Mouse (Mus musculus): ENCODE measurements at regions not wholly inside any gene's neighbourhood (a gene's known extent, or its start where the extent isn't known, plus 50 kb on each side); places are given as distances from the start of the nearest gene placed in this dataset.
A peak's percentile ranks its signal among the peaks of the same experiment; 100 is the strongest.

- no peaks in the 10 kb centered on the region for H3K79me2 ChIP-seq (replicated peaks; ENCODE audit: control insufficient read depth, insufficient read depth, low read length)
- DNase-seq: no peak
- no peaks in the 10 kb centered on the region for H3K36me3 ChIP-seq (ENCODE audit: control insufficient read depth, insufficient read depth, low read length)
- no peak overlapping the region for H3K9ac ChIP-seq (ENCODE audit: low read depth, low read length)
- WGBS: 62% methylated on average over 7 of the region's 7 CpGs
- no peaks in the 10 kb centered on the region for H3K27me3 ChIP-seq (ENCODE audit: control insufficient read depth, insufficient read depth, low read length)
- H3K27ac ChIP-seq: no peak overlapping the region
- no peak overlapping the region for H3K4me3 ChIP-seq
- no peak for TF ChIP-seq EP300 (IDR thresholded peaks at IDR 0.05; ENCODE audit: insufficient read depth, low read depth, low read length)
- no peak for TF ChIP-seq CTCF (IDR thresholded peaks at IDR 0.05)
- no peak for TF ChIP-seq POLR2A (IDR thresholded peaks at IDR 0.05; ENCODE audit: insufficient read depth, low read depth, low read length)
- no peaks in the 10 kb centered on the region for H3K4me1 ChIP-seq (ENCODE audit: control insufficient read depth, insufficient read depth, low read length)
- intact Hi-C loops (cut with DNase I): loop anchor here (5.0 kb wide), 1 partner anchor 41 kb away; no protein-coding TSS in a partner anchor
Observed at GRCm38 (mm10) chr1:155483693-155484092, 66.5 kb upstream of the Xpr1 start.

- no peak for TF ChIP-seq CTCF (IDR thresholded peaks at IDR 0.05)
- TF ChIP-seq POLR2A (IDR thresholded peaks at IDR 0.05; ENCODE audit: insufficient read depth, low read depth, low read length): no peak
- TF ChIP-seq EP300 (IDR thresholded peaks at IDR 0.05; ENCODE audit: insufficient read depth, low read depth, low read length): no peak
- Histone ChIP-seq H3K27ac (no peak overlapping the region), H3K4me1 (ENCODE audit: control insufficient read depth, insufficient read depth, low read length) (peaks cover 2% of the 10 kb centered on the region), H3K27me3 (ENCODE audit: control insufficient read depth, insufficient read depth, low read length) (no peaks in the 10 kb centered on the region), H3K4me3 (no peak overlapping the region), H3K79me2 (replicated peaks; ENCODE audit: control insufficient read depth, insufficient read depth, low read length) (no peaks in the 10 kb centered on the region), H3K9ac (ENCODE audit: low read depth, low read length) (no peak overlapping the region), H3K36me3 (ENCODE audit: control insufficient read depth, insufficient read depth, low read length) (no peaks in the 10 kb centered on the region)
- intact Hi-C loops (cut with DNase I): no loop called here
- no peak for DNase-seq
- WGBS: 85% methylated on average over 6 of the region's 6 CpGs
Observed at GRCm38 (mm10) chr1:155487796-155488195, 70.1 kb upstream of the Acbd6 start.

- Histone ChIP-seq H3K4me3 (no peak overlapping the region), H3K79me2 (replicated peaks; ENCODE audit: control insufficient read depth, insufficient read depth, low read length) (no peaks in the 10 kb centered on the region), H3K27ac (peak overlapping the region; percentile 54), H3K9ac (ENCODE audit: low read depth, low read length) (no peak overlapping the region), H3K4me1 (ENCODE audit: control insufficient read depth, insufficient read depth, low read length) (peaks cover 6% of the 10 kb centered on the region), H3K36me3 (ENCODE audit: control insufficient read depth, insufficient read depth, low read length) (no peaks in the 10 kb centered on the region), H3K27me3 (ENCODE audit: control insufficient read depth, insufficient read depth, low read length) (no peaks in the 10 kb centered on the region)
- intact Hi-C loops (cut with DNase I): no loop called here
- DNase-seq: peak in 1 of 2 experiments; percentile 29
- TF ChIP-seq CTCF (IDR thresholded peaks at IDR 0.05): no peak
- TF ChIP-seq EP300 (IDR thresholded peaks at IDR 0.05; ENCODE audit: insufficient read depth, low read depth, low read length): no peak
- no peak for TF ChIP-seq POLR2A (IDR thresholded peaks at IDR 0.05; ENCODE audit: insufficient read depth, low read depth, low read length)
- WGBS: 61% methylated on average over 11 of the region's 11 CpGs
Observed at GRCm38 (mm10) chr1:155488966-155489661, 68.8 kb upstream of the Acbd6 start.

GRCm38 (mm10) chr1:155490131-155490530 is 67.8 kb upstream of the Acbd6 start:
- intact Hi-C loops (cut with DNase I): loop anchor here (2.0 kb wide), 1 partner anchor 73 kb away; the partner anchor contains the start of gene Xpr1
- peak overlapping the region; percentile 43; the same call in 1 of the 2 replicates for H3K27ac ChIP-seq
- 73% methylated on average over 7 of the region's 7 CpGs for WGBS

GRCm38 (mm10) chr1:155491205-155492026 is 66.5 kb upstream of the Acbd6 start:
- DNase-seq: peak in 1 of 2 experiments; percentile 21
- Histone ChIP-seq H3K36me3 (ENCODE audit: control insufficient read depth, insufficient read depth, low read length) (no peaks in the 10 kb centered on the region), H3K4me3 (no peak overlapping the region), H3K27me3 (ENCODE audit: control insufficient read depth, insufficient read depth, low read length) (no peaks in the 10 kb centered on the region), H3K27ac (peak overlapping the region; percentile 62), H3K9ac (ENCODE audit: low read depth, low read length) (no peak overlapping the region), H3K79me2 (replicated peaks; ENCODE audit: control insufficient read depth, insufficient read depth, low read length) (no peaks in the 10 kb centered on the region), H3K4me1 (ENCODE audit: control insufficient read depth, insufficient read depth, low read length) (peaks cover 6% of the 10 kb centered on the region)
- intact Hi-C loops (cut with DNase I): loop anchor here (2.0 kb wide), 1 partner anchor 75 kb away; the partner anchor contains the start of gene Xpr1
- WGBS: 46% methylated on average over 24 of the region's 24 CpGs
- TF ChIP-seq EP300 (IDR thresholded peaks at IDR 0.05; ENCODE audit: insufficient read depth, low read depth, low read length) (no peak), CTCF (IDR thresholded peaks at IDR 0.05) (no peak), POLR2A (IDR thresholded peaks at IDR 0.05; ENCODE audit: insufficient read depth, low read depth, low read length) (no peak)

More at GRCm38 (mm10) chr1:155490131-155490530, 67.8 kb upstream of the Acbd6 start:
- TF ChIP-seq EP300 (IDR thresholded peaks at IDR 0.05; ENCODE audit: insufficient read depth, low read depth, low read length) (no peak), CTCF (IDR thresholded peaks at IDR 0.05) (no peak), POLR2A (IDR thresholded peaks at IDR 0.05; ENCODE audit: insufficient read depth, low read depth, low read length) (no peak)
- Histone ChIP-seq H3K79me2 (replicated peaks; ENCODE audit: control insufficient read depth, insufficient read depth, low read length) (no peaks in the 10 kb centered on the region), H3K36me3 (ENCODE audit: control insufficient read depth, insufficient read depth, low read length) (no peaks in the 10 kb centered on the region), H3K9ac (ENCODE audit: low read depth, low read length) (no peak overlapping the region), H3K4me3 (no peak overlapping the region), H3K27me3 (ENCODE audit: control insufficient read depth, insufficient read depth, low read length) (no peaks in the 10 kb centered on the region), H3K4me1 (ENCODE audit: control insufficient read depth, insufficient read depth, low read length) (peaks cover 6% of the 10 kb centered on the region)
- no peak for DNase-seq
